Mouse (Mus musculus) myocyte (in vitro differentiated cells): ENCODE results near the gene Kdm4b. TPM values are rescaled to one million over a fixed set of nuclear protein-coding genes. Genes with fewer than 3 reads are reported as not detected.

Experiments used
- H3K27me3 ChIP-seq: one replicate; pipeline ENCODE4 v1.6.1; 2011; ENCODE audit not compliant: control insufficient read depth, insufficient read depth, insufficient read length
- H3K36me3 ChIP-seq: one replicate; pipeline ENCODE4 v1.6.1; 2011; ENCODE audit not compliant: control insufficient read depth, insufficient read depth
- H3K4me2 ChIP-seq: one replicate; pipeline ENCODE4 v1.6.1; 2011; ENCODE audit warnings: low read depth, control low read depth
- H3K4me3 ChIP-seq: one replicate; pipeline ENCODE4 v1.5.1; 2011; ENCODE audit warnings: mild to moderate bottlenecking, control low read depth, moderate library complexity
- H3K79me2 ChIP-seq: one replicate; pipeline ENCODE4 v1.6.1; 2011; ENCODE audit not compliant: control insufficient read depth, insufficient read depth
- H3ac ChIP-seq: one replicate; pipeline ENCODE4 v1.6.1; 2011; ENCODE audit not compliant: control insufficient read depth, insufficient read length
- CEBPB ChIP-seq: IDR thresholded peaks from 2 replicates; pipeline ENCODE4 v1.6.1; 2011; ENCODE audit warnings: mild to moderate bottlenecking, moderate library complexity; ENCODE audit not compliant: poor library complexity, insufficient read depth, severe bottlenecking
- E2F4 ChIP-seq: IDR thresholded peaks from one replicate; pipeline ENCODE4 v1.6.1; 2011; ENCODE audit warnings: mild to moderate bottlenecking, control low read depth, moderate library complexity; ENCODE audit not compliant: insufficient read depth
- MAX ChIP-seq: IDR thresholded peaks from one replicate; pipeline ENCODE4 v1.6.1; 2011; ENCODE audit warnings: low read depth, mild to moderate bottlenecking, control low read depth
- MYOD1 ChIP-seq, 3 experiments: IDR thresholded peaks; one replicate each; pipeline ENCODE4 v1.6.1; 2011; ENCODE audit warnings: control low read depth in 2 of 3, low read depth in 2 of 3, mild to moderate bottlenecking in 2 of 3, moderate library complexity in 1 of 3; ENCODE audit not compliant: insufficient read length in 2 of 3, control insufficient read depth in 1 of 3
- MYOG ChIP-seq, 3 experiments: IDR thresholded peaks; one replicate each; pipeline ENCODE4 v1.6.1; 2011; ENCODE audit warnings: control low read depth in 2 of 3, low read depth in 2 of 3, mild to moderate bottlenecking in 2 of 3; ENCODE audit not compliant: insufficient read length in 2 of 3, control insufficient read depth in 1 of 3, insufficient read depth in 1 of 3
- POLR2A ChIP-seq: IDR thresholded peaks from one replicate; pipeline ENCODE4 v1.6.1; 2011; ENCODE audit warnings: low read depth, mild to moderate bottlenecking, control low read depth, moderate library complexity; ENCODE audit not compliant: insufficient read length
- POLR2AphosphoS2 ChIP-seq: IDR thresholded peaks from one replicate; pipeline ENCODE4 v1.6.1; 2011; ENCODE audit warnings: low read depth, control low read depth; ENCODE audit not compliant: insufficient read length
- REST ChIP-seq: IDR thresholded peaks from one replicate; pipeline ENCODE4 v1.6.1; 2011; ENCODE audit warnings: mild to moderate bottlenecking, control low read depth, moderate library complexity; ENCODE audit not compliant: insufficient read depth, insufficient read length
- SRF ChIP-seq: IDR thresholded peaks from one replicate; pipeline ENCODE4 v1.6.1; 2011; ENCODE audit warnings: low read depth; ENCODE audit not compliant: control insufficient read depth, insufficient read length
- TCF12 ChIP-seq: IDR thresholded peaks from one replicate; pipeline ENCODE4 v1.6.1; 2011; ENCODE audit warnings: mild to moderate bottlenecking, control low read depth; ENCODE audit not compliant: poor library complexity, insufficient read depth, severe bottlenecking
- TCF3 ChIP-seq: IDR thresholded peaks from one replicate; pipeline ENCODE4 v1.6.1; 2011; ENCODE audit warnings: low read depth, control low read depth; ENCODE audit not compliant: insufficient read length
- USF1 ChIP-seq: IDR thresholded peaks from one replicate; pipeline ENCODE4 v1.6.1; 2011; ENCODE audit warnings: low read depth, mild to moderate bottlenecking, control low read depth, moderate library complexity
- polyA plus RNA-seq: library from polyadenylated mRNA; unstranded; fragments of >200 nt; fragmentation: generic; extraction: Trizol; gene quantifications from one replicate; pipeline ENCODE4 v1.2.1, GENCODE M21; 2012; ENCODE audit warnings: missing spikeins

Gene Kdm4b
- polyA plus RNA-seq, 1 experiment, result 31.3 TPM

- Histone ChIP-seq H3K27me3 (no peaks in the 10 kb centered on the region), H3K36me3 (peaks cover 3% of the 10 kb centered on the region), H3K79me2 (no peaks in the 10 kb centered on the region), H3K4me2 (no peak overlapping the region), H3ac (no peak overlapping the region), H3K4me3 (no peak overlapping the region)
- no peak for TF ChIP-seq POLR2A
- TF ChIP-seq E2F4, result no peak
- TF ChIP-seq CEBPB, result no peak
- TF ChIP-seq REST, result no peak
- TF ChIP-seq MAX, result no peak
- no peak for TF ChIP-seq MYOG (IDR thresholded peaks at IDR 0.05; ENCODE audit: control insufficient read depth in 1 of 3, insufficient read depth in 1 of 3, insufficient read length in 2 of 3, low read depth in 2 of 3)
- no peak for TF ChIP-seq SRF
These were observed 70.2 kb downstream of the Kdm4b start for GRCm38 (mm10) chr17:56396051-56396450.

GRCm38 (mm10) chr17:56400221-56400620, 74.4 kb downstream of the Kdm4b start:
- H3ac ChIP-seq, result no peak overlapping the region
- H3K4me3 ChIP-seq, result no peak overlapping the region
- H3K79me2 ChIP-seq, result no peaks in the 10 kb centered on the region
- H3K27me3 ChIP-seq, result no peaks in the 10 kb centered on the region
- no peak overlapping the region for H3K4me2 ChIP-seq
- TF ChIP-seq USF1, result no peak
- TF ChIP-seq CEBPB, result no peak
- TF ChIP-seq POLR2A, result no peak
- peaks cover 3% of the 10 kb centered on the region for H3K36me3 ChIP-seq

- no peaks in the 10 kb centered on the region for H3K36me3 ChIP-seq
- no peaks in the 10 kb centered on the region for H3K27me3 ChIP-seq
- H3ac ChIP-seq, result no peak overlapping the region
- H3K4me3 ChIP-seq, result no peak overlapping the region
- H3K4me2 ChIP-seq, result no peak overlapping the region
- TF ChIP-seq E2F4 (no peak), SRF (no peak), TCF12 (no peak), TCF3 (no peak), REST (no peak), USF1 (no peak), POLR2AphosphoS2 (no peak), MYOG (IDR thresholded peaks at IDR 0.05; ENCODE audit: control insufficient read depth in 1 of 3, insufficient read depth in 1 of 3, insufficient read length in 2 of 3, low read depth in 2 of 3) (no peak), MYOD1 (IDR thresholded peaks at IDR 0.05; ENCODE audit: control insufficient read depth in 1 of 3, insufficient read length in 2 of 3, low read depth in 2 of 3) (no peak), POLR2A (no peak), MAX (no peak), CEBPB (no peak)
- no peaks in the 10 kb centered on the region for H3K79me2 ChIP-seq
These were observed 75.2 kb downstream of the Kdm4b start for GRCm38 (mm10) chr17:56401051-56401521.

- no peak for TF ChIP-seq POLR2A
- no peak for TF ChIP-seq SRF
- no peak for TF ChIP-seq CEBPB
- no peak for TF ChIP-seq POLR2AphosphoS2
- TF ChIP-seq REST, result no peak
- TF ChIP-seq E2F4, result no peak
- TF ChIP-seq TCF3, result no peak
- no peak for TF ChIP-seq MYOG (IDR thresholded peaks at IDR 0.05; ENCODE audit: control insufficient read depth in 1 of 3, insufficient read depth in 1 of 3, insufficient read length in 2 of 3, low read depth in 2 of 3)
- no peak for TF ChIP-seq MYOD1 (IDR thresholded peaks at IDR 0.05; ENCODE audit: control insufficient read depth in 1 of 3, insufficient read length in 2 of 3, low read depth in 2 of 3)
- TF ChIP-seq USF1, result no peak
- no peak overlapping the region for H3K4me2 ChIP-seq
- H3K36me3 ChIP-seq, result no peaks in the 10 kb centered on the region
- H3ac ChIP-seq, result no peak overlapping the region
- H3K27me3 ChIP-seq, result no peaks in the 10 kb centered on the region
- no peaks in the 10 kb centered on the region for H3K79me2 ChIP-seq
- no peak overlapping the region for H3K4me3 ChIP-seq
These were observed 79.5 kb downstream of the Kdm4b start for GRCm38 (mm10) chr17:56405341-56405740.

GRCm38 (mm10) chr17:56405856-56406840, 80.3 kb downstream of the Kdm4b start:
- no peaks in the 10 kb centered on the region for H3K36me3 ChIP-seq
- H3ac ChIP-seq, result no peak overlapping the region
- TF ChIP-seq TCF12 (no peak), REST (no peak), POLR2A (peak; percentile 10), POLR2AphosphoS2 (peak; percentile 44), TCF3 (no peak), USF1 (no peak)
- H3K4me2 ChIP-seq, result no peak overlapping the region
- no peaks in the 10 kb centered on the region for H3K79me2 ChIP-seq
- no peaks in the 10 kb centered on the region for H3K27me3 ChIP-seq
- no peak overlapping the region for H3K4me3 ChIP-seq
